15 mouse cellular contexts compared by ENCODE assay signal in the genomic region with DNA sequence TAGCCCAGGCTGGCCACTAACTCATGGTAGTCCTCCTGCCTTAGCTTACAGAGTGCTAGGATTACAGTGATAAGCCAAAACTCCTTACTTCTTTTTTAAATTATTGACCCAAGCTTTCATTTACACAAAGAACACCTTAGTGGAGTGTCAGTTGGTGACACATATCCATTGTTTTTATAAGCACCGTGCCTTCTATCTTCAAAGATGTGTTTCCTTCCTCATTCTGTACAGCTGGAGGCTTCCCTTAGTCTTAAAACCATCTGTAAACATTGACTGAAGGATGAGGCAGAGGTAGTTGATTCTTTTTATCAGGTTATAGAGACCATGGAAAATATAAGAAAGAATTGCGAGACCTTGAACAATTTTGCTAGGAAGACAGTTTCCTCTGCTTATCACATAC.
"Had no signal": no experiment of that assay in that cellular context is flagged by ENCODE, and none has a peak within 500 bp of the region (broad histone marks: within the 10 kb centered on the region; RNA-seq: fewer than 3 reads in every experiment).

No protein-coding gene starts in this region.

- H3K4me2 ChIP-seq: neural tube, embryonic 12.5 days; neural tube, embryonic 13.5 days; stomach, embryonic 15.5 days had no signal

- H3K4me1 ChIP-seq: neural tube, embryonic 12.5 days; neural tube, embryonic 13.5 days; stomach, embryonic 15.5 days had no signal

- H3K9me3 ChIP-seq: neural tube, embryonic 12.5 days; neural tube, embryonic 13.5 days; stomach, embryonic 15.5 days had no signal

- H3K9ac ChIP-seq: neural tube, embryonic 12.5 days; neural tube, embryonic 13.5 days; stomach, embryonic 15.5 days had no signal

- H3K4me3 ChIP-seq: neural tube, embryonic 12.5 days; neural tube, embryonic 13.5 days; stomach, embryonic 15.5 days had no signal

- H3K27me3 ChIP-seq: neural tube, embryonic 12.5 days; neural tube, embryonic 13.5 days; stomach, embryonic 15.5 days had no signal

- DNase-seq: retina, postnatal 1 day; right cerebral cortex, adult 18-20 months; right cerebral cortex, postnatal 14 days; right cerebral cortex, postnatal 4 days; spleen, adult 18-20 months; thymus, adult 18-20 months; thymus, adult 2 months; thymus, postnatal 14 days; thymus, postnatal 25 days; thymus, postnatal 36 days; thymus, postnatal 4 days had no signal

- H3K27ac ChIP-seq: neural tube, embryonic 12.5 days; neural tube, embryonic 13.5 days; stomach, embryonic 15.5 days; stomach, postnatal 0 days had no signal
